Mouse (Mus musculus) heart, adult 2 months (tissue): Measurements from ENCODE around the gene Ercc2.

Experiments used
- CTCF ChIP-seq: fragments of 200-600 bp; IDR thresholded peaks from 2 replicates; pipeline ENCODE4 v1.8.1; 2022; ENCODE audit warnings: antibody characterized with exemption, mild to moderate bottlenecking, moderate library complexity
- POLR2A ChIP-seq: fragments of 200-500 bp; IDR thresholded peaks from 2 replicates; pipeline ENCODE4 v1.6.1; 2011; ENCODE audit warnings: mild to moderate bottlenecking, low read depth, low read length, control low read depth; ENCODE audit not compliant: insufficient read depth

DNA sequence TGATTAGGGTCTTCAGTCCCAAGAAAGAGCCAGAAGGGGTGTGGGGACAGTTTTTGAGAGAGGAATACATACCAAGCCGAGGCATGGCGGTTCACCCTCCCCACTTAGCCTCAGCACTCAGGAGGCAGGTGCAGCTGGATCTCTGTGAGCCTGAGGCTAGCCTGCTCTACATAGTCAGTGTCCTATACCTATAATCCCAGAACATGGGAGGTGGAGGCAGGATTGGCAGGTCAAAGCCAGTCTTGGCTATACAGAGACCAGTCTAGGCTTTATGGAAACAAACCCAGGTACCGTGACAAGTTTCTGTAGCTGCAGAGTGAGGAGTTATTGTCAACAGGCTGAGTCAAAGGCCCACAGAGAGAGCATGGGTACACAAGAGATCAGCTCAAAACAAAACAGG lies 41.3 kb downstream of the Ercc2 start:
- no peak for TF ChIP-seq CTCF
- no peak for TF ChIP-seq POLR2A
